Mouse (Mus musculus) kidney, postnatal 0 days (tissue): Measurements from ENCODE around the gene Aurkb. TPM values are rescaled to one million over a fixed set of nuclear protein-coding genes. Genes with fewer than 3 reads are reported as not detected.
A peak's percentile ranks its signal among the peaks of the same experiment; 100 is the strongest.
"Not testable (repeated sequence)": the region's sequence is repeated elsewhere in the genome, so short reads cannot be mapped to it uniquely, and the experiment has no call there.

ENCODE experiments used
- ATAC-seq: fragments of 200-750 bp; cut with Nextera tagmentation; replicated peaks from 2 replicates; pipeline ENCODE4 v1.8.0; 2017; ENCODE audit warnings: low read depth, moderate number of reproducible peaks, moderate TSS enrichment, moderate library complexity; ENCODE audit not compliant: low FRiP score
- DNase-seq: peaks from one replicate; pipeline ENCODE4 v3.0.0-alpha.2; 2016; ENCODE audit warnings: low spot score
- H3K27ac ChIP-seq: fragments of 300-500 bp; sonication (generic); 2 replicates; pipeline ENCODE4 v1.5.1; 2014; ENCODE audit warnings: mild to moderate bottlenecking
- H3K27me3 ChIP-seq: fragments of 300-500 bp; sonication (generic); 2 replicates; pipeline ENCODE4 v1.6.1; 2014; ENCODE audit warnings: low read length, mixed read lengths; ENCODE audit not compliant: insufficient read depth
- H3K36me3 ChIP-seq: fragments of 300-500 bp; sonication (generic); 2 replicates; pipeline ENCODE4 v1.6.1; 2014; ENCODE audit warnings: low read length, mixed read lengths; ENCODE audit not compliant: insufficient read depth
- H3K4me1 ChIP-seq: fragments of 300-500 bp; sonication (generic); replicated peaks from 2 replicates; pipeline ENCODE4 v1.6.1; 2014; ENCODE audit warnings: antibody characterized with exemption, low read length, mixed read lengths; ENCODE audit not compliant: insufficient read depth
- H3K4me2 ChIP-seq: fragments of 300-500 bp; sonication (generic); 2 replicates; pipeline ENCODE4 v1.6.1; 2014; ENCODE audit warnings: mild to moderate bottlenecking, low read length, moderate library complexity, mixed read lengths
- H3K4me3 ChIP-seq: fragments of 300-500 bp; sonication (generic); replicated peaks from 2 replicates; pipeline ENCODE4 v1.5.1; 2014; ENCODE audit warnings: low read depth, low read length
- H3K9ac ChIP-seq: fragments of 300-500 bp; sonication (generic); 2 replicates; pipeline ENCODE4 v1.6.1; 2014; ENCODE audit warnings: low read depth, low read length
- H3K9me3 ChIP-seq: fragments of 300-500 bp; sonication (generic); replicated peaks from 2 replicates; pipeline ENCODE4 v1.6.1; 2016; ENCODE audit warnings: low read length, inconsistent platforms, mixed read lengths
- CTCF ChIP-seq: IDR thresholded peaks from 2 replicates; pipeline ENCODE4 v1.5.1; 2016; ENCODE audit warnings: antibody characterized with exemption, low read depth, mild to moderate bottlenecking, moderate library complexity
- WGBS: fragments of 180-500 bp; shearing (Covaris S2); extraction: QIAGEN DNeasy Blood & Tissue Kit; methylation state at CpG from one replicate; pipeline ENCODE4 v1.1.7; 2014; 5-methylcytosine and 5-hydroxymethylcytosine counted together
- polyA plus RNA-seq: library from polyadenylated mRNA; unstranded; fragments of >200 nt; fragmentation: Nextera tagmentation; extraction: Ambion mirVana; gene quantifications from 2 replicates; pipeline ENCODE4 v1.2.1, GENCODE M21; 2015

The Aurkb gene
- 49.3 and 61.1 TPM in 2 replicates for polyA plus RNA-seq

GRCm38 (mm10) chr11:69045531-69046394 is at the start of gene Aurkb:
Aurkb (plus strand) TSS chr11:69045647.
- H3K4me2 ChIP-seq, result peak within 1 kb of the TSS; percentile 87
- peak within 1 kb of the TSS; percentile 66 for H3K9ac ChIP-seq
- H3K36me3 ChIP-seq, result 0 out of 2 replicates have a peak, but pooled peaks cover 13% of the 10 kb centered on the region
- peak within 1 kb of the TSS; percentile 80 for H3K4me3 ChIP-seq
- peaks cover 11% of the 10 kb centered on the region for H3K4me1 ChIP-seq
- H3K27me3 ChIP-seq, result no peaks in the 10 kb centered on the region
- H3K9me3 ChIP-seq, result no peaks in the 10 kb centered on the region
- DNase-seq (peak; percentile 97), ATAC-seq (peak; percentile 63)
- H3K27ac ChIP-seq, result peak within 1 kb of the TSS; percentile 84
- no peak for TF ChIP-seq CTCF
- under 1% methylated on average over 52 of the region's 54 CpGs for WGBS

- Histone ChIP-seq H3K4me3 (no peak overlapping the region), H3K4me1 (no peaks in the 10 kb centered on the region), H3K4me2 (no peak overlapping the region), H3K27ac (no peak overlapping the region), H3K27me3 (no peaks in the 10 kb centered on the region), H3K36me3 (peaks cover 70% of the 10 kb centered on the region), H3K9me3 (no peaks in the 10 kb centered on the region), H3K9ac (no peak overlapping the region)
- no peak for TF ChIP-seq CTCF
- DNase-seq (no peak), ATAC-seq (no peak)
- 98% methylated on average over 4 of the region's 4 CpGs for WGBS
Observed at GRCm38 (mm10) chr11:68997080-68997479, 48.4 kb upstream of the Aurkb start.

GRCm38 (mm10) chr11:69002782-69003181 is 42.7 kb upstream of the Aurkb start:
- DNase-seq, H3K4me2 ChIP-seq, H3K4me3 ChIP-seq, H3K4me1 ChIP-seq, H3K9ac ChIP-seq, H3K27ac ChIP-seq, ATAC-seq, H3K27me3 ChIP-seq, H3K9me3 ChIP-seq: not testable (repeated sequence)
- H3K36me3 ChIP-seq, result peaks cover 42% of the 10 kb centered on the region
- WGBS, result 91% methylated on average over 4 of the region's 4 CpGs

GRCm38 (mm10) chr11:69003592-69003991 is 41.9 kb upstream of the Aurkb start:
- ATAC-seq (no peak), DNase-seq (peak; percentile 42)
- Histone ChIP-seq H3K36me3 (peaks cover 36% of the 10 kb centered on the region), H3K9me3 (no peaks in the 10 kb centered on the region), H3K4me2 (no peak overlapping the region), H3K9ac (no peak overlapping the region), H3K4me3 (no peak overlapping the region), H3K27ac (no peak overlapping the region), H3K4me1 (0 out of 2 replicates have a peak, but pooled peaks cover 5% of the 10 kb centered on the region), H3K27me3 (no peaks in the 10 kb centered on the region)
- WGBS, result 54% methylated on average over 4 of the region's 4 CpGs
- peak; percentile 46; the same call in 1 of the 2 replicates for TF ChIP-seq CTCF

GRCm38 (mm10) chr11:69005193-69005592 is 40.3 kb upstream of the Aurkb start:
- Histone ChIP-seq H3K4me1 (0 out of 2 replicates have a peak, but pooled peaks cover 5% of the 10 kb centered on the region), H3K9ac (no peak overlapping the region), H3K4me2 (no peak overlapping the region), H3K4me3 (no peak overlapping the region), H3K9me3 (no peaks in the 10 kb centered on the region), H3K36me3 (peaks cover 24% of the 10 kb centered on the region), H3K27ac (no peak overlapping the region), H3K27me3 (no peaks in the 10 kb centered on the region)
- 86% methylated on average over 7 of the region's 7 CpGs for WGBS
- TF ChIP-seq CTCF, result no peak
- ATAC-seq (no peak), DNase-seq (no peak)

- H3K4me2 ChIP-seq, H3K4me3 ChIP-seq, H3K4me1 ChIP-seq, DNase-seq, H3K36me3 ChIP-seq, H3K9ac ChIP-seq, H3K27ac ChIP-seq, H3K9me3 ChIP-seq, ATAC-seq, H3K27me3 ChIP-seq: not testable (repeated sequence)
Observed at GRCm38 (mm10) chr11:69006575-69006974, 38.9 kb upstream of the Aurkb start.
